Mouse (Mus musculus): ENCODE measurements around the gene Dhh. TPM values are rescaled to one million over a fixed set of nuclear protein-coding genes. Genes with fewer than 3 reads are reported as not detected.

Dhh gene
- total RNA-seq, 2 experiments from 2014 or later = 3.6 to 4.0 TPM

GRCm38 (mm10) chr15:98871916-98872888 is 26.1 kb downstream of the Dhh start:
- peak; percentile 86 for DNase-seq

GRCm38 (mm10) chr15:98871070-98871915 is 27.0 kb downstream of the Dhh start, which contains the start of gene Kmt2d:
Gene Kmt2d, minus strand, starts transcription at chr15:98871204.
- DNase-seq = peak; percentile 51

GRCm38 (mm10) chr15:98870179-98871069 is 27.9 kb downstream of the Dhh start:
- peak; percentile 60 for DNase-seq

GRCm38 (mm10) chr15:98869342-98870178 is 28.8 kb downstream of the Dhh start:
- no peak for DNase-seq

- DNase-seq = no peak
Observed at GRCm38 (mm10) chr15:98868346-98869063, 29.8 kb downstream of the Dhh start.

GRCm38 (mm10) chr15:98867321-98867720 is 31.0 kb downstream of the Dhh start:
- DNase-seq = no peak

- DNase-seq = no peak
Observed at GRCm38 (mm10) chr15:98866501-98866900, 31.8 kb downstream of the Dhh start.

GRCm38 (mm10) chr15:98865771-98866170 is 32.6 kb downstream of the Dhh start:
- DNase-seq = no peak

- no peak for DNase-seq
Observed at GRCm38 (mm10) chr15:98864951-98865350, 33.4 kb downstream of the Dhh start.

- DNase-seq = no peak
Observed at GRCm38 (mm10) chr15:98863451-98863958, 34.8 kb downstream of the Dhh start.

GRCm38 (mm10) chr15:98861701-98862410 is 36.5 kb downstream of the Dhh start:
- no peak for DNase-seq

GRCm38 (mm10) chr15:98860921-98861320 is 37.4 kb downstream of the Dhh start:
- DNase-seq = no peak

GRCm38 (mm10) chr15:98859319-98860043 is 38.9 kb downstream of the Dhh start:
- no peak for DNase-seq

GRCm38 (mm10) chr15:98854214-98854613 is 44.1 kb downstream of the Dhh start:
- no peak for DNase-seq

- no peak for DNase-seq
Observed at GRCm38 (mm10) chr15:98853161-98853937, 45.0 kb downstream of the Dhh start.

- DNase-seq = no peak
Observed at GRCm38 (mm10) chr15:98852733-98853132, 45.6 kb downstream of the Dhh start.

- peak; percentile 6 for DNase-seq
Observed at GRCm38 (mm10) chr15:98852071-98852470, 46.3 kb downstream of the Dhh start.

All from gastrocnemius, postnatal 10 days (tissue).